Mouse (Mus musculus): ENCODE results near the gene Faim. TPM values are rescaled to one million over a fixed set of nuclear protein-coding genes. Genes with fewer than 3 reads are reported as not detected.
A peak's percentile ranks its signal among the peaks of the same experiment; 100 is the strongest.

Gene Faim
- polyA plus RNA-seq, 1 experiment from 2014 or later = 42.1 TPM

GRCm38 (mm10) chr9:98958628-98959027, 27.5 kb upstream of the Faim start:
- H3K27me3 ChIP-seq (replicated peaks) = peaks cover 99% of the 10 kb centered on the region

GRCm38 (mm10) chr9:98959851-98960250, 26.3 kb upstream of the Faim start:
- Histone ChIP-seq H3K9me3 (no peaks in the 10 kb centered on the region), H3K27ac (no peak overlapping the region), H3K4me3 (replicated peaks) (no peak overlapping the region), H3K4me1 (peaks cover 22% of the 10 kb centered on the region), H3K4me2 (no peak overlapping the region), H3K36me3 (no peaks in the 10 kb centered on the region), H3K27me3 (replicated peaks) (peaks cover 95% of the 10 kb centered on the region), H3K9ac (no peak overlapping the region)
- ATAC-seq (ENCODE audit: insufficient read depth, low FRiP score, low read depth) = no peak
- 27% methylated on average over 3 of the region's 3 CpGs for WGBS

More at GRCm38 (mm10) chr9:98958628-98959027, 27.5 kb upstream of the Faim start:
- H3K4me3 ChIP-seq (replicated peaks) = no peak overlapping the region
- H3K36me3 ChIP-seq = no peaks in the 10 kb centered on the region
- no peak overlapping the region for H3K27ac ChIP-seq
- whole genome bisulfite sequencing = 4% methylated on average over 6 of the region's 6 CpGs
- ATAC-seq (ENCODE audit: insufficient read depth, low FRiP score, low read depth) = no peak
- no peak overlapping the region for H3K9ac ChIP-seq
- peaks cover 27% of the 10 kb centered on the region for H3K4me1 ChIP-seq
- H3K9me3 ChIP-seq = no peaks in the 10 kb centered on the region
- no peak overlapping the region for H3K4me2 ChIP-seq

GRCm38 (mm10) chr9:98960348-98960747, 25.8 kb upstream of the Faim start:
- Histone ChIP-seq H3K36me3 (no peaks in the 10 kb centered on the region), H3K4me1 (peaks cover 17% of the 10 kb centered on the region), H3K27me3 (replicated peaks) (peaks cover 95% of the 10 kb centered on the region), H3K27ac (no peak overlapping the region), H3K9me3 (no peaks in the 10 kb centered on the region), H3K4me3 (replicated peaks) (no peak overlapping the region), H3K9ac (no peak overlapping the region), H3K4me2 (no peak overlapping the region)
- ATAC-seq (ENCODE audit: insufficient read depth, low FRiP score, low read depth) = no peak
- 18% methylated on average over 5 of the region's 5 CpGs for WGBS

- Histone ChIP-seq H3K9ac (no peak overlapping the region), H3K4me3 (replicated peaks) (no peak overlapping the region), H3K36me3 (no peaks in the 10 kb centered on the region), H3K4me2 (no peak overlapping the region), H3K27ac (no peak overlapping the region), H3K4me1 (peaks cover 2% of the 10 kb centered on the region; the same call in 1 of the 2 replicates), H3K9me3 (no peaks in the 10 kb centered on the region), H3K27me3 (replicated peaks) (peaks cover 90% of the 10 kb centered on the region)
- 8% methylated on average over 22 of the region's 22 CpGs for WGBS
- ATAC-seq (ENCODE audit: insufficient read depth, low FRiP score, low read depth) = no peak
Observed at GRCm38 (mm10) chr9:98961591-98962477, 24.3 kb upstream of the Faim start.

GRCm38 (mm10) chr9:98962478-98963142, 23.6 kb upstream of the Faim start:
- H3K27me3 ChIP-seq (replicated peaks) = peaks cover 90% of the 10 kb centered on the region
- ATAC-seq (ENCODE audit: insufficient read depth, low FRiP score, low read depth) = no peak

GRCm38 (mm10) chr9:98963661-98964060, 22.5 kb upstream of the Faim start:
- WGBS = 7% methylated on average over 18 of the region's 18 CpGs
- Histone ChIP-seq H3K27ac (no peak overlapping the region), H3K4me3 (replicated peaks) (no peak overlapping the region), H3K4me2 (no peak overlapping the region), H3K9me3 (no peaks in the 10 kb centered on the region), H3K27me3 (replicated peaks) (peaks cover 81% of the 10 kb centered on the region), H3K4me1 (no peaks in the 10 kb centered on the region; the same call in 1 of the 2 replicates), H3K9ac (no peak overlapping the region), H3K36me3 (no peaks in the 10 kb centered on the region)
- ATAC-seq (ENCODE audit: insufficient read depth, low FRiP score, low read depth) = no peak

More at GRCm38 (mm10) chr9:98962478-98963142, 23.6 kb upstream of the Faim start:
- Histone ChIP-seq H3K27ac (no peak overlapping the region), H3K4me1 (no peaks in the 10 kb centered on the region; the same call in 1 of the 2 replicates), H3K4me3 (replicated peaks) (no peak overlapping the region), H3K9ac (no peak overlapping the region), H3K9me3 (no peaks in the 10 kb centered on the region), H3K4me2 (no peak overlapping the region), H3K36me3 (no peaks in the 10 kb centered on the region)
- 1% methylated on average over 20 of the region's 20 CpGs for WGBS

- H3K9ac ChIP-seq = no peak overlapping the region
- H3K36me3 ChIP-seq = no peaks in the 10 kb centered on the region
- H3K4me1 ChIP-seq = no peaks in the 10 kb centered on the region; the same call in 1 of the 2 replicates
- no peak overlapping the region for H3K4me2 ChIP-seq
- H3K9me3 ChIP-seq = no peaks in the 10 kb centered on the region
- ATAC-seq (ENCODE audit: insufficient read depth, low FRiP score, low read depth) = no peak
- peaks cover 79% of the 10 kb centered on the region for H3K27me3 ChIP-seq (replicated peaks)
- no peak overlapping the region for H3K4me3 ChIP-seq (replicated peaks)
- H3K27ac ChIP-seq = no peak overlapping the region
- 2% methylated on average over 18 of the region's 18 CpGs for WGBS
Observed at GRCm38 (mm10) chr9:98965084-98965483, 21.1 kb upstream of the Faim start.

- Histone ChIP-seq H3K27ac (no peak overlapping the region), H3K4me2 (peak overlapping the region; percentile 56), H3K9ac (no peak overlapping the region), H3K36me3 (no peaks in the 10 kb centered on the region), H3K4me3 (replicated peaks) (peak overlapping the region; percentile 33), H3K9me3 (no peaks in the 10 kb centered on the region), H3K27me3 (replicated peaks) (peaks cover 79% of the 10 kb centered on the region), H3K4me1 (peaks cover 9% of the 10 kb centered on the region; the same call in 1 of the 2 replicates)
- WGBS = under 1% methylated on average over 40 of the region's 40 CpGs
- ATAC-seq (ENCODE audit: insufficient read depth, low FRiP score, low read depth) = no peak
Observed at GRCm38 (mm10) chr9:98973101-98973521, 13.1 kb upstream of the Faim start.

GRCm38 (mm10) chr9:98973561-98973960, 12.6 kb upstream of the Faim start:
- peak overlapping the region; percentile 33; the same call in 1 of the 2 replicates for H3K4me3 ChIP-seq (replicated peaks)
- no peaks in the 10 kb centered on the region for H3K36me3 ChIP-seq
- 9% methylated on average over 7 of the region's 7 CpGs for WGBS
- no peak overlapping the region for H3K27ac ChIP-seq
- H3K27me3 ChIP-seq (replicated peaks) = peaks cover 79% of the 10 kb centered on the region
- H3K9me3 ChIP-seq = no peaks in the 10 kb centered on the region
- no peak overlapping the region for H3K9ac ChIP-seq
- H3K4me2 ChIP-seq = peak overlapping the region; percentile 56
- no peak for ATAC-seq (ENCODE audit: insufficient read depth, low FRiP score, low read depth)
- H3K4me1 ChIP-seq = peaks cover 9% of the 10 kb centered on the region; the same call in 1 of the 2 replicates

- peaks cover 68% of the 10 kb centered on the region for H3K27me3 ChIP-seq (replicated peaks)
- 30% methylated on average over 2 of the region's 2 CpGs for WGBS
Observed at GRCm38 (mm10) chr9:98974898-98975297, 11.3 kb upstream of the Faim start.

GRCm38 (mm10) chr9:98976081-98976480, 10.1 kb upstream of the Faim start:
- no peak overlapping the region for H3K4me2 ChIP-seq
- peaks cover 12% of the 10 kb centered on the region for H3K4me1 ChIP-seq
- no peak overlapping the region for H3K9ac ChIP-seq
- 93% methylated on average over 1 of the region's 1 CpGs for WGBS
- H3K36me3 ChIP-seq = no peaks in the 10 kb centered on the region
- H3K4me3 ChIP-seq (replicated peaks) = no peak overlapping the region
- peaks cover 57% of the 10 kb centered on the region for H3K27me3 ChIP-seq (replicated peaks)
- no peak for ATAC-seq (ENCODE audit: insufficient read depth, low FRiP score, low read depth)
- no peaks in the 10 kb centered on the region for H3K9me3 ChIP-seq
- H3K27ac ChIP-seq = no peak overlapping the region

More at GRCm38 (mm10) chr9:98974898-98975297, 11.3 kb upstream of the Faim start:
- Histone ChIP-seq H3K9ac (no peak overlapping the region), H3K36me3 (no peaks in the 10 kb centered on the region), H3K9me3 (no peaks in the 10 kb centered on the region), H3K4me1 (peaks cover 11% of the 10 kb centered on the region), H3K4me2 (no peak overlapping the region), H3K27ac (no peak overlapping the region), H3K4me3 (replicated peaks) (no peak overlapping the region)
- ATAC-seq (ENCODE audit: insufficient read depth, low FRiP score, low read depth) = no peak

- no peaks in the 10 kb centered on the region for H3K9me3 ChIP-seq
- peaks cover 52% of the 10 kb centered on the region for H3K27me3 ChIP-seq (replicated peaks)
- WGBS = 40% methylated on average over 5 of the region's 5 CpGs
- H3K9ac ChIP-seq = no peak overlapping the region
- ATAC-seq (ENCODE audit: insufficient read depth, low FRiP score, low read depth) = no peak
- no peak overlapping the region for H3K27ac ChIP-seq
- H3K36me3 ChIP-seq = no peaks in the 10 kb centered on the region
- no peak overlapping the region for H3K4me2 ChIP-seq
- H3K4me1 ChIP-seq = peaks cover 12% of the 10 kb centered on the region
- no peak overlapping the region for H3K4me3 ChIP-seq (replicated peaks)
Observed at GRCm38 (mm10) chr9:98976520-98976919, 9.7 kb upstream of the Faim start.

All from stomach, embryonic 15.5 days (tissue).